Mouse (Mus musculus): ENCODE data around the gene Zscan10.
"Not testable (repeated sequence)": the region's sequence is repeated elsewhere in the genome, so short reads cannot be mapped to it uniquely, and the experiment has no call there.

Zscan10 gene

GRCm38 (mm10) chr17:23587253-23587652, 13.4 kb upstream of the Zscan10 start:
- no peak for DNase-seq (ENCODE audit: low spot score in 2 of 2)

DNA sequence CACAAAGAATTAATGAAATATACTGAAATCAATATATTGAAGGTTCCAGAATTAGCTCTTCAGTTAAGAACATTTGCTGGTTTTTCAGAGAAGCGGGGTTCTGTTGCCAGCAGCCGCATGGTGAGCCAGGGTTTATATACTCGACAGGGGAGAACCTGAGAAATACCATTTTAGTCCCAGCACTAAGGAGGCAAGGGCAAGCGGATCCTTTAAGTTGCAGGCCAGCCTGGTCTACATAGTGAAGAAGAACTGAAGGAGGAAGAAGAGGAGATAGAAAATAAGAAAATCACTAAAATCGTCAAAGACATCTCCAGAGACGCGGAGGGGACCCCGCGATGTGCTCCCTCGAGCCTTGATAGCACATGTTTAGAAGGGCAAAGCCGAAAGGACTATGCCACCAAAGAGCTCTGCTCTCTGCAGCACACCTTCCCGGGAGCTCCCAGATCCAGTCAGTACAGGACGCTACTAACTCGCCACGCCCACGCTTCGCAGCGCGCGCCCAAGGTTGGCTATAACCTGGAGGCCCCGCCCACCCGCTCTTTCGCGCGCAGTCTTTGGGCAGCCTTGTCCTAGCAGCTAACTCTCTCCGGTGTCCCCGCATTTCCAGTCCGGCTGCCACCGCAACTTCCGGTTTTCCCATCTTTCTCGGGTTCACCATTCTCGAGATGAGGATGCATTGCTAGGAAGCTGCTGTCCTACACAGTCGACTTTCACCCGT, 8.3 kb upstream of the Zscan10 start:
- peak; percentile 80 to 83 for DNase-seq (ENCODE audit: low spot score in 2 of 2)

- no peak for DNase-seq (ENCODE audit: low spot score in 2 of 2)
These were observed 7.7 kb upstream of the Zscan10 start for GRCm38 (mm10) chr17:23592926-23593300.

DNA sequence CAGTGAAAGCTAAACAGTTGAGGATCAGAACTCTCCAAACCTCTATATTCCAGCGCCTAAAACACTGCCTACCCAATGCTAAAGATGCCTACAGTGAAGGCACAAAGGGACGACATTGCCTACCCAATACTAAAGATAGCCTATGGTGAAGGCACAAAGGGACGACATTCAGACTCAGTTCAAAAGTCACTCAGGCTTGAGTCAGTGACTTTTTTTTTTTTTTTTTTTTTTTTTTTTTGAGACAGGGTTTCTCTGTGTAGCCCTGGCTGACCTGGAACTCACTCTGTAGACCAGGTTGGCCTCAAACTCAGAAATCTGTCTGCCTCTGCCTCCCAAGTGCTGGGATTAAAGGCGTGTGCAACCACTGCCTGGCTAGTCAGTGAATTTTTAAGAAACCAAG, 5.5 kb upstream of the Zscan10 start:
- DNase-seq (ENCODE audit: low spot score in 2 of 2), result not testable (repeated sequence)

GRCm38 (mm10) chr17:23598582-23599552, 1.8 kb upstream of the Zscan10 start, which contains the start of gene Zfp13:
TSS of gene Zfp13 (minus strand) at chr17:23599487.
- peak; percentile 57 to 60 for DNase-seq (ENCODE audit: low spot score in 2 of 2)

- DNase-seq (ENCODE audit: low spot score in 2 of 2), result no peak
These were observed 1.0 kb upstream of the Zscan10 start for GRCm38 (mm10) chr17:23599605-23600063.

- DNase-seq (ENCODE audit: low spot score in 2 of 2), result no peak
These were observed 1.4 kb downstream of the Zscan10 start for GRCm38 (mm10) chr17:23601836-23602585.

- no peak for DNase-seq (ENCODE audit: low spot score in 2 of 2)
These were observed 2.4 kb downstream of the Zscan10 start for GRCm38 (mm10) chr17:23603077-23603476.

GRCm38 (mm10) chr17:23603542-23603941, 2.9 kb downstream of the Zscan10 start:
- DNase-seq (ENCODE audit: low spot score in 2 of 2), result no peak

DNA sequence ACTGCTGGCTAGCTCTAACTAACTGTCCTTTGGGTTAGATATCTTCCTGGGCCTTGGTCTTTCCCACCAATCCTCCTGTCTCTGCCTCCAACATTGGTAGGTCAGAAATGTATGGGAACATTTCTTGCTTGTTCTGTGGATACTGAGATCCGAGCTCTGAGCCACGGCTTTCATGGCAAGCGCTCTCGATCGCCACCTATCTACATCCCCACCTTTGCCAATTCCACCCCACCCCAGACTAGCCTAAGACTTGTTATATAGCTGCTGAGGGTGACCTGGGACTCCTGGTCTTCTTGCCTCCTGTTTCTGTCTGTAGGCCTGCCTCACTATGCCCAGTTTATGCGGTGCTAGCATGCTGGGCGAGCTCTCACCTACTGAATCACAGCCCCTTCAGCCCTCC, 3.7 kb downstream of the Zscan10 start:
- DNase-seq (ENCODE audit: low spot score in 2 of 2), result no peak

- DNase-seq (ENCODE audit: low spot score in 2 of 2), result no peak
These were observed 4.6 kb downstream of the Zscan10 start for GRCm38 (mm10) chr17:23605220-23605619.

DNA sequence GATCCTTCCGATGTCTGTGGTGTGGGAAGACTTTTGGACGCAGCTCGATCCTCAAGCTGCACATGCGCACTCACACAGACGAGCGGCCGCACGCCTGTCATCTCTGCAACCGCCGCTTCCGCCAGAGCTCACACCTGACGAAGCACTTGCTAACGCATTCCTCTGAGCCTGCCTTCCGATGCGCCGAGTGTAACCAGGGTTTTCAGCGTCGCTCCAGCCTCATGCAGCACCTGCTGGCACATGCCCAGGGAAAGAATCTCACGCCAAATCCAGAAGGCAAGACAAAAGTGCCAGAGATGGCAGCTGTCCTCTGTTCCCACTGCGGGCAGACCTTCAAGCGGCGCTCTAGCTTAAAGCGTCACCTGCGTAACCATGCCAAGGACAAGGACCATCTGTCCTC, 9.0 kb downstream of the Zscan10 start:
- DNase-seq (ENCODE audit: low spot score in 2 of 2), result no peak

DNA sequence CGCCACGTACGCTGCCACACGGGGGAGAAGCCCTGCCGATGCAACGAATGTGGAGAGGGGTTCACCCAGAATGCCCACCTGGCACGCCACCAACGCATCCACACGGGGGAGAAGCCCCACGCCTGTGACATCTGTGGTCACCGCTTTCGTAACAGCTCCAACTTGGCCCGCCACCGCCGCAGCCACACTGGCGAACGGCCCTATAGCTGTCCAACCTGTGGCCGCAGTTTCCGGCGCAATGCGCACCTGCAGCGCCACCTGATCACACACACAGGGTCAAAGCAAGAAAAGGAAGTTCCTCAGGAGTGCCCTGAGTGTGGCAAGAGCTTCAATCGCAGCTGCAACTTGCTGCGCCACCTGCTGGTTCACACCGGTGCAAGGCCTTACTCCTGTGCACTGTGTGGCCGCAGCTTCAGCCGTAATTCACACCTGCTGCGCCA, 9.7 kb downstream of the Zscan10 start:
- peak; percentile 52 to 67 for DNase-seq (ENCODE audit: low spot score in 2 of 2)

GRCm38 (mm10) chr17:23617087-23617486, 16.4 kb downstream of the Zscan10 start:
- no peak for DNase-seq (ENCODE audit: low spot score in 2 of 2)

DNA sequence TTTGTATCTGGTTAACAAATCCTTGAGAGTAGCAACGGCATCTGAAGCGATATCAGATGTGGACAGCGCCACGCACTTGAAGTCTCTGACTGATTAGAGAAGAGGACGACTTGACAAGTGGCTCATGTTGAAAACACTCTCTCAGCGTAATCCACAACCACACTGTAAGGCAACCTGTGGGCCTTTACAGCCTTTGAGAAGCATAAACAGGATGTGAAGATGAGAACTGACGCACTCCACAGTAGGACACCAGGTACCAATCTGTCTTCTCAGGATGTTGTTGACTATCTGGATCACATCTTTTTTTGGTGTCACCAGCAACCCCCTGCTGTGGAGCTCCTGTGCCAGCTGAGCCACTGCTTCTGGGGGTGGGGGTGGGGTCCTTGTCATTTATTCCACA, 19.7 kb downstream of the Zscan10 start:
- no peak for DNase-seq (ENCODE audit: low spot score in 2 of 2)

- no peak for DNase-seq (ENCODE audit: low spot score in 2 of 2)
These were observed 27.2 kb downstream of the Zscan10 start for GRCm38 (mm10) chr17:23627813-23628212.

- DNase-seq (ENCODE audit: low spot score in 2 of 2), result peak; percentile 51 to 71
These were observed 29.8 kb downstream of the Zscan10 start for GRCm38 (mm10) chr17:23630195-23631020.

- no peak for DNase-seq (ENCODE audit: low spot score in 2 of 2)
These were observed 30.6 kb downstream of the Zscan10 start for GRCm38 (mm10) chr17:23631241-23631640.

DNA sequence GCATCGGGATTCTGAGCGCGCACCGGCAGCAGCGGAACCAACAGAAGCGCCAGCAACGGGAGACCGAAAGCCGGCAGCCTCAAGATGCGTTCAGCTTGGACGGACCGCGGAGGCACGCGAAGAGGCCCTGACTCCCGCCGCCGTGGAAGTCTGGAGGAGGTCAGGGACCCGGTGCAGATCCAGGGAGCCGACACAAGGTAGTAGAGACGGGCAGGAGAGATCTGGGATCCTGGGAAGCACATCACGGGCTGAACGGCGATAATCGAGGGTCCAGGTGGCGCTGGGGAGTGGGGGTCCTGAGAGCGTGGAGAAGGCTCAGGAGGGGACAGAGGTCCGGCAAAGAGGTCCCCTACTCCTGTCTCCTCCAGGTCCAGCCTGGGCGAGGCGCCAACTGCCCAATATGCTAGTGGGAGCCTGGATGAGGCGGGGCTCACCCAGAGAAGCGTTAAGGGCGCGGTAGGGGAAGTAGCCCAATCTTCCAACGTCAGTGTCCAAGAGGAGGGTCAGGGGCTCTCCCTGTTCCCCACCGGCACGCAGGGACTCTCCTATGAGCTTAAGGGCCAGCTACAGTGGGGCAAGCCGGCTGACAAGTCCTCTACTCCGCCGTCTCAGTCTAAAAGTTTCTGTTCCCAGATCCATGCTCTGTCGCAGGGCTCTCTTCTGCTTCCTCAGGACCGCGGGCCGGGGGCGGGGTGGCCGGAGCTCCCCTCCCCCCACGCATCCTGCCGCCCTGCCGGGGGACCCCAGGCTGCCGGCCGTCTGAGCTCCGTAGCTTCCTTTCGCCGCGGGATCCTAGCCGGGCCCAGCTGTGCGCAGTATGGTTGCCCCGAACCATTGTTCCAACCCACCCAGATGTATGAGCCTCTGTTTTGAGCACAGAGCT, 44.2 kb downstream of the Zscan10 start, which contains the start of gene Mmp25:
Mmp25 (minus strand) TSS at position 665 of the 883 bp plus-strand sequence.
- DNase-seq (ENCODE audit: low spot score in 2 of 2), result no peak

GRCm38 (mm10) chr17:23645894-23646293, 45.2 kb downstream of the Zscan10 start:
- DNase-seq (ENCODE audit: low spot score in 2 of 2), result no peak
